Mouse (Mus musculus) adrenal gland, adult (tissue): ENCODE results near the gene Pla2g4f.
A peak's percentile ranks its signal among the peaks of the same experiment; 100 is the strongest.

Experiments used
- DNase-seq, 2 experiments: peaks; one replicate each; pipeline ENCODE4 v3.0.0; 2022 to 2023; ENCODE audit warnings: low spot score in 1 of 2; ENCODE audit not compliant: inconsistent age in 2 of 2

Pla2g4f gene

DNA sequence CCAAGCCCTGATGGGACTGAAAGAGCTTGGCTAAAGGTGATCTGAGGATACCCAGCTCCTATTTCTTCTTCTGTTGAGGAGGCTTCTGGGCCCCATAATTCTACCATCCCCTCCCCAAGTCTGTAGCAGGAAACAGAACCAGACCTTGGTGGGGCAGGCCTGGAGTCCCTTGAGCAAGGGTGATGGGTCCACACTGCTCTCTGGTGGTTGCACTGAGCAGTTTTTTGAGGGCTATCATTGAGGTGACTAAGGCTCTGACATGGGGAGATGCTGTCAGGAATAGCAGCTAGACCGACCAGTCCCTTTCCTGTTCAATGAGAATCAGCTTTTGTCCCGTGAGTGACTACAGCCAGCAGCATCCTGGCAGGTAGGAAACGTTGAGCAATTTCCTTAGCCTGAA lies 32.7 kb downstream of the Pla2g4f start:
- DNase-seq, result no peak

DNA sequence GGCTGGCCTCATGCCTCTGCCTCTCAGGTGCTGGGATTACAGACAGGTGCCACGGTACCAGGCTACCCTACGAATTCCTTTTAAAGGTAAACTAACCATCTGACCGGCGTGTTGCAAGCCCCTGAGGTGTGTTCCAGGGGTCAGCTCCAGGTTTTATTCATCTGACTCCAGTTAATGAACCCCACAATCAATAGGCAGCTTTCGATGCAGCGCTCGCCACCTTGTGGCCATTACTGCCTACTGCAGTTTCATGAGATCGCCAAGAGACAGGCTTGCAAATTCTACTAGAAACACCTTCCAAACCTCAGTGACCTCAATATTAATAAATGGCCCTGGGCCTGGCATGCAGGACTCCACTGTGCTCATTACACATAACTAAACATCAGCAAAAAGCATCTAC lies 34.0 kb downstream of the Pla2g4f start:
- peak; percentile 47 to 85 for DNase-seq

DNA sequence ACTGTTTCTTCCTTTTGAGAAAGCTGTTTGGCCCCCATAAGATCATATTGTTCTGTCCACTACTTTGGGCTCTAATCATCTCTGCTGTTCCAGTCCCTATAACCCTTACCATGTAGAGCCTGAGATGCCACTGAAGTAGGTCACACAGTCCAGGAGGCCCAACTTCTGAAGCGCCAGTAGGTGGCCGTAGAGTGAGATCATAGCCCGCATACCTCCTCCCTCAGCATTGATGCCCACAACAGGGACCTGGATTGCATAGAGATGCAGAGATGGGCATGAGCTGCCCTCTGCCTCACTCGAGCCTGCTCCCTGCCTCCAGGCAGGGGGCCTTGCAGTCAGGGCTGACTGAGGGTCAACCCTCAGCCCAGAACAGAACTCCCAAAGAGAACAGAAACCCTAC lies 37.0 kb downstream of the Pla2g4f start:
- no peak for DNase-seq

DNA sequence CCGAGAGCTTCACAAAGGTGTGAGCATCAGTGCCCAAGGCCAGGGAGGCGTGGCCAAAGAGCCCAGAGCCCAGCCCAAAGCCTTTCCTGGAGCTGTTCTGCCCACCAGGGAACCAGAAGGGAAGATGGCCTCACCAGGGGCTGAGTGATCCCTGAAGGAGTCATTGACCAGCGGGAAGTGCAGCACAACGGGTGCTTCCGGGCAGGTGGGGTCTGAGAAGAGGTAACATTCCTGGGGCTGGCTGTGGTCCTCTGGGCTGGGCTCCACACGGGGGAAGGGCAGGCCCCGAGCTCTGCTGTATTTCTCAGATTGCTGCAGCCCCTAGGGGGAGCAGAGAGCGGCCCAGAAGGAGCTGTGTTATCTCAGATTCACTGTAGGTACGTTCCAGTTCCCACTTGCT lies 45.3 kb downstream of the Pla2g4f start:
- no peak for DNase-seq

DNA sequence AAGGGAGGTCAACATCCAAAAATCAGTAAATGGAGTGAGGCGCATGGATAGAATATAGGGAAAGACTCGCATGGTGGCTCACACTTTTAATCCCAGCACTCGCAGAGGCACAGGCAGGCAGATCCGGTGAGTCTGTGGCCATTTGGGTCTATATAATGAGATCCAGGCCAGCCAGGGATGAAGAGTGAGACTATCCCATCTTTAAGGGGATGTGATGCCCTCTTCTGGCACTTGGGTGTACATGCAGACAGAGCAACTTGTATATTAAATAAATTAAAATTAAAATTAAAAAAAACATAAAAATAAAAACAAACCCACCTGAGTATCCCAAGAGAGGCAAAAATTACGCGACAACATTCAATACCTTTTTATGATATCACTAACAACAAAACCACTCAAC lies 48.4 kb downstream of the Pla2g4f start:
- peak in 1 of 2 experiments; percentile 55 for DNase-seq

DNA sequence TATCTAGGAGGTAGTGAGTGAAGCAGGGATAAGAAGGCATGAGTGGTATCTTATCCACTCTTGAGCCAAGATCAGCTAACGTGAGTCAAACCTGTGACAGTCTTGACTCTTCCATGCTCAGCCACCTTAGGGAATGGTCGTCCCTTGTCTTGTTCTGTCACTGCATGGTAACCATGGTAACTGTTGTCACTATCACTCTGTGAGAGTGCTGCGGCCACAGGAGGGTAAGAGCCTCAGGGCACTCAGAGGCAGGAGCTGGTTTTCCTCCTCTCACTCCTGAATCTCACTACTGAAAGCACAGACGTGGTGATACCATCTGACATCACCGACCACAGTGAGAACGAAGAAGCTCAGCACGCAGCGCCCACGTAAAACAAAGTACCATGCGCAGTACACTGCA lies 49.1 kb downstream of the Pla2g4f start:
- no peak for DNase-seq

DNA sequence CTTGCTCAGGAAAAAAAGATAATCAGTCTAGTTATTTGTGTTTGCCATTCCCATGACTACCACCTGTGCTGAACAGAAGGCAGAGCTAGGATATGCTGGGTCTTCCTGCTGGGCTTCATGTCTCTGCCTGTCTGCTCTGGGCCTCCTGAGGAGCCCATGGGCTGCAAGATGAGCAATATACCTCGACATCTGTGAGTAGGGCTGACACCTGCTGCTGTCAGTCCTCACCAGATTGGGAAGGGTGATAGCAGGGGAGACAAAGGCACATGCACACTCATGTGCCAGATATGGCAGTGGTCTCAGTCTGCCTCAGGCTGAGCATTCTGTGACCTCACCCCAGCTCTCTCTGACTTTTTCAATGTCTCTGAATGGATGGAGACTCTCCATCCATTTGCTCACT lies 51.1 kb downstream of the Pla2g4f start:
- DNase-seq, result no peak

DNA sequence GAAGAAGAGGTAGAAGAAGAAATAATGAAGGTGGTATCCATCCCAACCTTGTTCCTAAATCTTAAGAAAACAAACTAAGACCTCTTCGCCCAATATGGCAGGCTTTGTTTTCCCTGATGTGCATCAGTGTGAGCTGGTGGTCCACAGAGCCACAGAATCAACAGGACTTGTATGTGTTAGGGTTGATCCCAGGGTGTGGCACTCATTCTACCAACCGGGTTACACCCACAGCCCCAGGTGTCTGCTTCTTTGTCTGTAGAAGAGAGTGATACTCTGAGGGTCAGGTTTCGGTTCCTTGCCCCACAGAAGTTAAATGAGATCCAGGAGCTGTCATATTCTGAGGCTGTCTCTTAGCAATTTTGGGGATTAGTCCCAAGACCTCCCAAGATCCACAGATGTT lies 52.6 kb downstream of the Pla2g4f start:
- DNase-seq, result no peak

DNA sequence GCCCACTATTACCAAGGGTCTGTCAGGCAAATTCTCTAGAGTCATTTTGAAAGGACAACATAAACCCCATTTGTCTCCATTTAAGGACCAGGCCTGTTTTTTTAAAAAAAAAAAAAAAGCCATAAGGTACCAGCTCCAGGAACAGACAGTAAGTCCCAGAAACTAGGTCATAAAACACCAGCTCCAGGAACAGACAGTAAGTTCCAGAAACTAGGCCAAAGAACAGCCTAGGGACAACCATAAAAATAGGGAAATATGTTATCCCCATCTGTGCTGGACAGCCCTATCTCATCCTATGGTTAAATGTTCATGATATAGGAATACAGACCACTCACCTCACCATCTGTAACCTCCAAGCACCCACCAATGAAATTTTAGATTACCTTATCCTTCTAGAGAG lies 57.7 kb downstream of the Pla2g4f start:
- DNase-seq, result no peak

DNA sequence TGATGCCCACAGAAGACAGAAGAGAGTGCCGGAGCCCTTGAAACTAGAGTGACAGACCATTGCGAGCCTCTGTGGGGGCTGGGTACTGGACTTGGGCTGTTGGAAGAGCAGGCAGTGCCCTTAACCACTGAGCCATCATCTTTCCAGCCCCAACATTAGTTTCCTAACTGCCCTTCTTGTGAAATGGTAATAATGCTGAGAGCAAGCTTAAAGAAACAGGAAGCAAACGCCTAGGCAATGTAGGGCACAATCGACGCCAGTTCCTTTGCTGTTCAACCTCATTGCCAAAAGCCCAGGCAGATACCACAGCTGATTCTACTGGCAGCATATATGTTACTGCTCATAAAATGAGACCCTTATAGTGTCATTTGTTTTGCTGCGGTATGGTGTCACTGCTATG lies 61.3 kb downstream of the Pla2g4f start:
- no peak for DNase-seq
